Mouse (Mus musculus) bone marrow, adult 2 months (tissue): ENCODE data around the gene Rhoa.

Source experiments
- CTCF ChIP-seq: fragments of 200-500 bp; IDR thresholded peaks from 2 replicates; pipeline ENCODE4 v1.5.1; 2011; ENCODE audit warnings: low read length, control low read depth; ENCODE audit not compliant: control insufficient read depth, insufficient read depth
- POLR2A ChIP-seq: fragments of 200-500 bp; IDR thresholded peaks from 2 replicates; pipeline ENCODE4 v1.6.1; 2011; ENCODE audit warnings: low read depth, mild to moderate bottlenecking, control low read depth, low read length, borderline replicate concordance; ENCODE audit not compliant: control insufficient read depth

DNA sequence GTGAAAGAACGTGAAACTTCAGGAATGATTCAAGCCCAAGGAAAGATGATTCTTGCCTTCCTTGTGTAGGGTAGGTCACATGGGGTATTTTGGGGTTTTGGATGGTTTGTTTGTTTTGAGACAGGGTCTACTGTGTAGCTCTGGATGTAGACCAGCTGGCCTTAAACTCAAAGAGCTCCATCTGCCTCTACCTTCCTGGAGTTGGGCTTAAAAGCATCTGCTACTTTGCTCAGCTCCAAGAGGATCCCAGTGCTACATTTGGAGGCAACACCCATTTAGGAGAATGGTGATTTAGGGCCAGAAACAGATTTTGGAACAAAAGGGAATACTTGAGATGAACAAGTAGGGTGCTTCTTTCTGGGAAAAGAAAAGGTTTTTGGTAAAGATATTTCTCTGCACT lies 18.9 kb downstream of the Rhoa start:
- TF ChIP-seq POLR2A (no peak), CTCF (no peak)
